Mouse (Mus musculus) liver, embryonic 15.5 days (tissue): ENCODE measurements around the gene Mthfd1l. TPM values are rescaled to one million over a fixed set of nuclear protein-coding genes. Genes with fewer than 3 reads are reported as not detected.
A peak's percentile ranks its signal among the peaks of the same experiment; 100 is the strongest.

ENCODE experiments used
- ATAC-seq: fragments of 200-750 bp; cut with Nextera tagmentation; 2 replicates; pipeline ENCODE4 v1.8.0; 2017; ENCODE audit warnings: moderate number of reproducible peaks, mild to moderate bottlenecking, moderate library complexity; ENCODE audit not compliant: insufficient read depth
- H3K27ac ChIP-seq: fragments of 300-500 bp; sonication (generic); replicated peaks from 2 replicates; pipeline ENCODE4 v1.5.1; 2015; ENCODE audit warnings: mild to moderate bottlenecking, inconsistent platforms
- H3K27me3 ChIP-seq: fragments of 300-500 bp; sonication (generic); 2 replicates; pipeline ENCODE4 v1.6.1; 2015; ENCODE audit warnings: mild to moderate bottlenecking, inconsistent platforms
- H3K36me3 ChIP-seq: fragments of 300-500 bp; sonication (generic); replicated peaks from 2 replicates; pipeline ENCODE4 v1.6.1; 2015; ENCODE audit warnings: moderate library complexity, mild to moderate bottlenecking, inconsistent platforms
- H3K4me1 ChIP-seq: fragments of 300-500 bp; sonication (generic); replicated peaks from 2 replicates; pipeline ENCODE4 v1.6.1; 2015; ENCODE audit warnings: inconsistent platforms
- H3K4me2 ChIP-seq: fragments of 300-500 bp; sonication (generic); 2 replicates; pipeline ENCODE4 v1.6.1; 2015; ENCODE audit warnings: moderate library complexity, mild to moderate bottlenecking, inconsistent platforms
- H3K4me3 ChIP-seq: fragments of 300-500 bp; sonication (generic); replicated peaks from 2 replicates; pipeline ENCODE4 v1.5.1; 2015; ENCODE audit warnings: mild to moderate bottlenecking, inconsistent platforms
- H3K9ac ChIP-seq: fragments of 300-500 bp; sonication (generic); 2 replicates; pipeline ENCODE4 v1.6.1; 2015; ENCODE audit warnings: moderate library complexity, mild to moderate bottlenecking, inconsistent platforms
- H3K9me3 ChIP-seq: fragments of 300-500 bp; sonication (generic); replicated peaks from 2 replicates; pipeline ENCODE4 v1.6.1; 2016; ENCODE audit warnings: inconsistent platforms
- WGBS: fragments of 180-500 bp; shearing (Covaris S2); methylation state at CpG from one replicate; pipeline ENCODE4 v1.1.7; 2015; ENCODE audit warnings: mixed read lengths; ENCODE audit not compliant: insufficient replicate concordance; 5-methylcytosine and 5-hydroxymethylcytosine counted together
- polyA plus RNA-seq: library from polyadenylated mRNA; unstranded; fragments of >200 nt; fragmentation: Nextera tagmentation; extraction: Ambion mirVana; gene quantifications from 2 replicates; pipeline ENCODE4 v1.2.1, GENCODE M21; 2015

Mthfd1l gene
- polyA plus RNA-seq, 1 experiment from 2014 or later: 18.9 TPM

GRCm38 (mm10) chr10:3946871-3947270, 26.0 kb upstream of the Mthfd1l start:
- no peak for ATAC-seq
- Histone ChIP-seq H3K9me3 (no peaks in the 10 kb centered on the region), H3K4me3 (no peak overlapping the region), H3K27ac (no peak overlapping the region), H3K36me3 (no peaks in the 10 kb centered on the region), H3K9ac (no peak overlapping the region), H3K4me2 (no peak overlapping the region), H3K27me3 (no peaks in the 10 kb centered on the region), H3K4me1 (no peaks in the 10 kb centered on the region)
- WGBS: 82% methylated on average over 17 of the region's 17 CpGs

DNA sequence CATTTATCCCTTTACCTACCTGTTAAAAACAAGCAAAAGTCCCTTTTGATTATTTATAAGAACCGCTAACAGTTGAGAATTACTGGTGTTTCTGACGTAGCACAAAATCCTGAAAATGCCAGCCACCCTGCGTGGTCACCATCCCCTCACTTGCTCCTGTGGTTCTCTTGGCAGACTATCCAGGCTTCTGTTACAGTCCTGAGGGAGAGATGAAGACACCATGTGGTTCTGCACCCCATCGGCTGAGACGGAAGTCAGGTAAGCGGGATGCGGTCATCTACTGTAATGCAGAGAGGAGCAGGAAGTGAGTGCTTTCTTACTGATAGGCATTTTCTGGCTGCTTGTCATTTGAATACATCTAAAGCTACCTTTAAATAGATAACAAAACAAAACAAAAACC, 25.6 kb upstream of the Mthfd1l start:
- Histone ChIP-seq H3K27ac (no peak overlapping the region), H3K4me1 (no peaks in the 10 kb centered on the region), H3K4me2 (no peak overlapping the region), H3K9me3 (no peaks in the 10 kb centered on the region), H3K9ac (no peak overlapping the region), H3K4me3 (no peak overlapping the region), H3K27me3 (no peaks in the 10 kb centered on the region), H3K36me3 (no peaks in the 10 kb centered on the region)
- 73% methylated on average over 7 of the region's 7 CpGs for WGBS
- ATAC-seq: no peak

- Histone ChIP-seq H3K4me3 (no peak overlapping the region), H3K27me3 (no peaks in the 10 kb centered on the region), H3K9ac (no peak overlapping the region), H3K27ac (no peak overlapping the region), H3K4me1 (no peaks in the 10 kb centered on the region), H3K4me2 (no peak overlapping the region), H3K9me3 (no peaks in the 10 kb centered on the region), H3K36me3 (no peaks in the 10 kb centered on the region)
- 60% methylated on average over 6 of the region's 6 CpGs for WGBS
- no peak for ATAC-seq
Observed at GRCm38 (mm10) chr10:3949306-3949705, 23.6 kb upstream of the Mthfd1l start.

- H3K4me1 ChIP-seq: no peaks in the 10 kb centered on the region
- no peak overlapping the region for H3K4me2 ChIP-seq
- no peak overlapping the region for H3K9ac ChIP-seq
- no peak for ATAC-seq
- no peaks in the 10 kb centered on the region for H3K27me3 ChIP-seq
- H3K27ac ChIP-seq: no peak overlapping the region
- WGBS: 79% methylated on average over 22 of the region's 22 CpGs
- no peaks in the 10 kb centered on the region for H3K9me3 ChIP-seq
- H3K4me3 ChIP-seq: no peak overlapping the region
- no peaks in the 10 kb centered on the region for H3K36me3 ChIP-seq
Observed at GRCm38 (mm10) chr10:3956471-3956870, 16.4 kb upstream of the Mthfd1l start.

- 45% methylated on average over 5 of the region's 5 CpGs for WGBS
- H3K4me2 ChIP-seq: no peak overlapping the region
- ATAC-seq: no peak
Observed at GRCm38 (mm10) chr10:3958591-3958990, 14.3 kb upstream of the Mthfd1l start.

DNA sequence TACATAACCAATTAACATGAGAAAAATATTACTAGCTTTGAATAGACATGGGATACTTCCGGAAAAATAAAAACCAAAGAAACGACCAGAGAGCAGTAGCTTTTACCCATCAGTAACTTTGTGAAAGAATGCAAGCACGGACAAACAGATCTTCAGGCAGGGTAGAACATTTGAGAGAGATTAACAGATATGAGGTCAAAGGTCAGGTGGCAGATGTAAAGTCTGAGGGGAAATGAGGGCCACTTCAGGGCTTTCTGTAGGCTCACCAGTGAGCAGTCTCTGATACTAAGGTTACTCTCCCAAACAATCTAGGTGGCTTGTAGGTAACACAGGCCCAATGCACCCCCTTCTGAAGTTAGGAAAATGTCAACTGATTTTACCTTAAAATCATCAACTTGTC, 3.9 kb upstream of the Mthfd1l start:
- Histone ChIP-seq H3K36me3 (no peaks in the 10 kb centered on the region), H3K27me3 (no peaks in the 10 kb centered on the region), H3K9me3 (no peaks in the 10 kb centered on the region), H3K4me3 (no peak overlapping the region), H3K4me1 (peaks cover 15% of the 10 kb centered on the region), H3K27ac (no peak overlapping the region), H3K4me2 (no peak overlapping the region), H3K9ac (no peak overlapping the region)
- no peak for ATAC-seq
- WGBS: 57% methylated on average over 3 of the region's 3 CpGs

More at GRCm38 (mm10) chr10:3958591-3958990, 14.3 kb upstream of the Mthfd1l start:
- H3K4me3 ChIP-seq: no peak overlapping the region
- no peaks in the 10 kb centered on the region for H3K4me1 ChIP-seq
- no peaks in the 10 kb centered on the region for H3K36me3 ChIP-seq
- H3K9me3 ChIP-seq: no peaks in the 10 kb centered on the region
- no peaks in the 10 kb centered on the region for H3K27me3 ChIP-seq
- no peak overlapping the region for H3K27ac ChIP-seq
- no peak overlapping the region for H3K9ac ChIP-seq

- peak overlapping the region; percentile 84 for H3K4me3 ChIP-seq
- H3K9me3 ChIP-seq: no peaks in the 10 kb centered on the region
- WGBS: 61% methylated on average over 9 of the region's 9 CpGs
- no peaks in the 10 kb centered on the region for H3K27me3 ChIP-seq
- peak overlapping the region; percentile 94 for H3K27ac ChIP-seq
- no peaks in the 10 kb centered on the region for H3K36me3 ChIP-seq
- H3K4me2 ChIP-seq: peak overlapping the region; percentile 98
- H3K4me1 ChIP-seq: peaks cover 44% of the 10 kb centered on the region
- H3K9ac ChIP-seq: peak overlapping the region; percentile 89; the same call in 1 of the 2 replicates
- no peak for ATAC-seq
Observed at GRCm38 (mm10) chr10:3972237-3972636, 681 bp upstream of the Mthfd1l start.

GRCm38 (mm10) chr10:3973589-3974070, 712 bp downstream of the Mthfd1l start:
- H3K9me3 ChIP-seq: no peaks in the 10 kb centered on the region
- 0% methylated on average over 39 of the region's 39 CpGs for WGBS

DNA sequence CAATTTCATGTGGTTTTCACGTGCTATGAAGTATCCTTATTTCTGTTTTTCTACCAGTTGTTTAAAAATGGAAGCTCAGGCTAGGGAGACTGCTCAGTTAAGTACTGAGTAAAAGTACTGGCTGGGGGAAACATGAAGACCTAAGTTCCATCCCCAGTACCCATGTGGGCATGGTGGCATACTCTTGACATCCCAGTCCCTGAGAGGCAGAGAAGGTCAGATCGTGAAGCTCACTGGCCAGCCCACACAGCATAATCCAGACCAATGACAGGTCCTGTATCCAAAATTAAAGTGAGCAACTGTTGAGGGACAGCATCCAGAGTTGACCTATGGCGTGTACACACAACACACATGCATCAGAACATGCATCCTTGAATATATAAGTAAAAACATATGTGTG, 1.5 kb downstream of the Mthfd1l start:
- Histone ChIP-seq H3K9ac (peak overlapping the region; percentile 89), H3K4me3 (peak overlapping the region; percentile 84), H3K36me3 (peaks cover 17% of the 10 kb centered on the region), H3K4me1 (peaks cover 55% of the 10 kb centered on the region), H3K27ac (peak overlapping the region; percentile 94), H3K4me2 (peak overlapping the region; percentile 98), H3K27me3 (no peaks in the 10 kb centered on the region), H3K9me3 (no peaks in the 10 kb centered on the region)
- no peak for ATAC-seq
- WGBS: 42% methylated on average over 3 of the region's 3 CpGs

More at GRCm38 (mm10) chr10:3973589-3974070, 712 bp downstream of the Mthfd1l start:
- Histone ChIP-seq H3K4me2 (peak overlapping the region; percentile 98), H3K4me3 (peak overlapping the region; percentile 84), H3K9ac (peak overlapping the region; percentile 89), H3K27ac (peak overlapping the region; percentile 94), H3K27me3 (no peaks in the 10 kb centered on the region), H3K4me1 (peaks cover 55% of the 10 kb centered on the region), H3K36me3 (peaks cover 10% of the 10 kb centered on the region)
- ATAC-seq: peak; percentile 88

DNA sequence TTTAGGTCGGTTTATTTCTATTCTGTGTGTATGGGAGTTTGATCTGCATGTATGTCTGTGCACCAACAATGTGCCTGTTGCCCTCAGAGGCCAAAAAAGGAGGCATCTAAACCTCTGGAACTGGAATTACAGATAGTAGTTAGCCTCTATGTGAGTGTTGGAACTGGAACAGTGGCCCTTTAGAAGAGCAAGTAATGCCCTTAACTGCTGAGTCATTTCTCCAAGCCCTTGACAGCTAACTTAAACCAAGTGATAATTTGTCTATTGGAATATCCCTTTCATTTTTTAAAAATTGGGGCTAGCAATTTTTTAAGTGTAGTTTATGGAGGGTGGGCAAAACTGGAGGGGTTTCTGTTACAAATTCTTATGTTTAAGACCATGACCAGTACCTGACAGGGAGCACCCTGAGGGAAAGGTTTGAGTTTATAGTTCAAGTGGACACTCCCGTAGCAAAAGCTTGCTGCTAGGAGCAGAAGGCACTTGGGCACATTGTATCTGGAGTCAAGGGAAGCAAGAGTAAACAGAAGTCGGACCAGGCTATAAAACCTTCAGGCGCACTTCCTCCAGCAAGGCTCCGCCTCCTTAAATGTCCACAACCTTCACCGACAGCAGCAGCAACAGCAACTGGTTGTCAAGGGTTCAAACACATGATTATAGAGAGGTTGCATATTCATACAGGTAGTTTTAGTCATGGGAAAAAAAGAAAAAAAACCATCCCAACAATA, 3.1 kb downstream of the Mthfd1l start:
- Histone ChIP-seq H3K4me2 (peak overlapping the region; percentile 98), H3K36me3 (peaks cover 34% of the 10 kb centered on the region), H3K9me3 (no peaks in the 10 kb centered on the region), H3K9ac (peak overlapping the region; percentile 39), H3K27me3 (no peaks in the 10 kb centered on the region), H3K4me1 (peaks cover 55% of the 10 kb centered on the region), H3K27ac (peak overlapping the region; percentile 94), H3K4me3 (peak overlapping the region; percentile 84)
- WGBS: 41% methylated on average over 6 of the region's 6 CpGs
- no peak for ATAC-seq

GRCm38 (mm10) chr10:3976623-3977010, 3.7 kb downstream of the Mthfd1l start:
- ATAC-seq: no peak
- H3K4me2 ChIP-seq: peak overlapping the region; percentile 98; the same call in 1 of the 2 replicates
- no peaks in the 10 kb centered on the region for H3K27me3 ChIP-seq
- peaks cover 40% of the 10 kb centered on the region for H3K36me3 ChIP-seq
- no peaks in the 10 kb centered on the region for H3K9me3 ChIP-seq
- no peak overlapping the region for H3K9ac ChIP-seq
- 74% methylated on average over 4 of the region's 4 CpGs for WGBS
- H3K4me1 ChIP-seq: peaks cover 55% of the 10 kb centered on the region
- no peak overlapping the region; the same call in 1 of the 2 replicates for H3K4me3 ChIP-seq
- peak overlapping the region; percentile 94 for H3K27ac ChIP-seq
